Mouse (Mus musculus) hindbrain, postnatal 0 days (tissue): ENCODE results near the gene Slc7a1. TPM values are rescaled to one million over a fixed set of nuclear protein-coding genes. Genes with fewer than 3 reads are reported as not detected.

Experiments
- ATAC-seq: fragments of 200-750 bp; cut with Nextera tagmentation; 2 replicates; pipeline ENCODE4 v1.8.0; 2017; ENCODE audit warnings: mild to moderate bottlenecking, moderate TSS enrichment, moderate library complexity
- DNase-seq: peaks from one replicate; pipeline ENCODE4 v3.0.0-alpha.2; 2015; ENCODE audit warnings: low spot score
- H3K27ac ChIP-seq: fragments of 300-500 bp; sonication (generic); 2 replicates; pipeline ENCODE4 v1.5.1; 2014; ENCODE audit warnings: mild to moderate bottlenecking
- H3K27me3 ChIP-seq: fragments of 300-500 bp; sonication (generic); 2 replicates; pipeline ENCODE4 v1.6.1; 2014; ENCODE audit warnings: low read length, mixed read lengths; ENCODE audit not compliant: insufficient read depth
- H3K36me3 ChIP-seq: fragments of 300-500 bp; sonication (generic); 2 replicates; pipeline ENCODE4 v1.6.1; 2014; ENCODE audit warnings: low read length, mixed read lengths; ENCODE audit not compliant: insufficient read depth
- H3K4me1 ChIP-seq: fragments of 300-500 bp; sonication (generic); 2 replicates; pipeline ENCODE4 v1.6.1; 2014; ENCODE audit warnings: antibody characterized with exemption, low read length, mixed read lengths; ENCODE audit not compliant: insufficient read depth
- H3K4me2 ChIP-seq: fragments of 300-500 bp; sonication (generic); 2 replicates; pipeline ENCODE4 v1.6.1; 2014; ENCODE audit warnings: low read depth, mild to moderate bottlenecking, low read length, moderate library complexity, mixed read lengths
- H3K4me3 ChIP-seq: fragments of 300-500 bp; sonication (generic); 2 replicates; pipeline ENCODE4 v1.5.1; 2014; ENCODE audit warnings: low read length
- H3K9ac ChIP-seq: fragments of 300-500 bp; sonication (generic); replicated peaks from 2 replicates; pipeline ENCODE4 v1.6.1; 2014; ENCODE audit warnings: mild to moderate bottlenecking, low read length, moderate library complexity, mixed read lengths
- H3K9me3 ChIP-seq: fragments of 300-500 bp; sonication (generic); 2 replicates; pipeline ENCODE4 v1.6.1; 2016; ENCODE audit warnings: low read length, mixed read lengths
- CTCF ChIP-seq: IDR thresholded peaks from 2 replicates; pipeline ENCODE4 v1.5.1; 2016; ENCODE audit warnings: antibody characterized with exemption, control low read depth, low read depth
- WGBS: fragments of 180-500 bp; shearing (Covaris S2); extraction: QIAGEN DNeasy Blood & Tissue Kit; methylation state at CpG from one replicate; pipeline ENCODE4 v1.1.7; 2014; 5-methylcytosine and 5-hydroxymethylcytosine counted together
- polyA plus RNA-seq: library from polyadenylated mRNA; unstranded; fragments of >200 nt; fragmentation: Nextera tagmentation; extraction: Ambion mirVana; gene quantifications from 2 replicates; pipeline ENCODE4 v1.2.1, GENCODE M21; 2015
- total RNA-seq: library from RNA; depleted of rRNA; stranded (reverse); fragments of >200 nt; gene quantifications from 2 replicates; pipeline ENCODE4 v1.2.3, GENCODE M21; 2014; rRNA removed

Gene Slc7a1
- 58.5 and 71.1 TPM in 2 replicates for total RNA-seq
- polyA plus RNA-seq = 35.3 and 42.3 TPM in 2 replicates

DNA sequence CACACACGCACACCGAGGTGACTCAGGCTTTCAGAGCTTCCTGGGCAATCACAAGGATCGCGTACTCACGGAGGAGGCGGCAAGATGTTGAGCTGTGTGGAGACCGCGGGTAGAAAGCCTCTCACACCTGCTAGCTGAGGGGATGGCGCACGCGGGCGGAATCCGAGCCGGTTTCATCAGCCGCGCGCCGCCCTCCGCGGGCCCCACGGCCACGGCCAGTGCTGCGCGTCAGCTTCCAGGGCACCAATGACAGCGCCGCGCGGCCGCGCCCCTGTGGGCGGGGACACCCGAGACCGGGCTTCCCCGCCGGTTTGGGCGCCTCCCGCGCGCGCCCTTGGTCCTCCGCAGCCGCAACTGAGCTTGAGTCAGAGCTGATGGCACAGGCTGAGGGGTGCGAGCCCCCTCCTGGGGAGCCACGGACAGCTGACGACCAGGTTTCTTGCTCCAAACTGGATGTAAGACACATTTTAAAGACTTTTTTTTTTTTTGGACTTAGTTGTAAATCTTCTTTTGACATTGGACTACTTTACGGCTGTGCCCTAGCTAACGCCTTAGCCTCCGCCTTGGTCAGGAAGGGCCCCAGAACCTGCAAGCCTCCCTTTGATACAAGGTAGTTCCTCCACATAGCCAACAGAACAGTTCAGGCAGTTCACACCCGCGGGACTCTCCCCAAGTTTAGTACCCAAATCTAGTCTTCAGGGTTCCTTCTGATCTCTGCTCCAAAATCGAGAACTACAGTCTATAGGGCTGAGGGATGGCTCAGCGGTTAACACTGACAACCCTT is at the start of gene Slc7a1:
Gene Slc7a1 (minus strand): TSS at position 245 of the 784 bp plus-strand sequence.
- H3K9me3 ChIP-seq = no peaks in the 10 kb centered on the region
- 2% methylated on average over 52 of the region's 52 CpGs for WGBS
- peak within 1 kb of the TSS; percentile 63 for H3K4me3 ChIP-seq
- no peak for TF ChIP-seq CTCF
- no peaks in the 10 kb centered on the region for H3K36me3 ChIP-seq
- 0 out of 2 replicates have a peak, but pooled peaks cover 3% of the 10 kb centered on the region for H3K4me1 ChIP-seq
- ATAC-seq = peak; percentile 94
- H3K27me3 ChIP-seq = no peaks in the 10 kb centered on the region
- DNase-seq = peak; percentile 92
- peak within 1 kb of the TSS; percentile 87 for H3K9ac ChIP-seq
- H3K27ac ChIP-seq = peak within 1 kb of the TSS; percentile 86
- H3K4me2 ChIP-seq = peak within 1 kb of the TSS; percentile 87

DNA sequence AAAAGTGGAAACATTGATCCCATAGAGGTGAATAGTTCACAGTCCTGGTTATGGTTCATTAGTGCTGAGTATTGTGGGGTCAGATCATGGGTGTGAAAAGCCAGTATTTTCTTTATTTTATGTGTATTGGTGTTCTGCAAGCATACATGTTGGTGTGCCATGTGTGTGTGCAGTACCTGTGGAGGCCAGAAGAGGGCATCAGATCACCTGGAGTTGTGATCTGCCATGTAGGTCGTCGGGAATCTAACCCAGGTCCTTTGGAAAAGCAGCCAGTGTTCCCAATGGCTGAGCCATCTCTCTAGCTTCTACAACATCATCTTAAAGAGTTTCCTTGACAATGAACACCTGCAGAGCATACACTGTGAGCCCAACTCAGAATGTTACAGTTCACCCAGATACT is 45.3 kb upstream of the Slc7a1 start:
- DNase-seq (no peak), ATAC-seq (no peak)
- no peak overlapping the region for H3K9ac ChIP-seq
- H3K27me3 ChIP-seq = no peaks in the 10 kb centered on the region
- peak; percentile 29; the same call in 1 of the 2 replicates for TF ChIP-seq CTCF
- 86% methylated on average over 2 of the region's 2 CpGs for WGBS
- no peaks in the 10 kb centered on the region for H3K4me1 ChIP-seq
- no peak overlapping the region for H3K4me3 ChIP-seq
- H3K36me3 ChIP-seq = no peaks in the 10 kb centered on the region
- no peak overlapping the region for H3K27ac ChIP-seq
- no peaks in the 10 kb centered on the region for H3K9me3 ChIP-seq
- no peak overlapping the region for H3K4me2 ChIP-seq

DNA sequence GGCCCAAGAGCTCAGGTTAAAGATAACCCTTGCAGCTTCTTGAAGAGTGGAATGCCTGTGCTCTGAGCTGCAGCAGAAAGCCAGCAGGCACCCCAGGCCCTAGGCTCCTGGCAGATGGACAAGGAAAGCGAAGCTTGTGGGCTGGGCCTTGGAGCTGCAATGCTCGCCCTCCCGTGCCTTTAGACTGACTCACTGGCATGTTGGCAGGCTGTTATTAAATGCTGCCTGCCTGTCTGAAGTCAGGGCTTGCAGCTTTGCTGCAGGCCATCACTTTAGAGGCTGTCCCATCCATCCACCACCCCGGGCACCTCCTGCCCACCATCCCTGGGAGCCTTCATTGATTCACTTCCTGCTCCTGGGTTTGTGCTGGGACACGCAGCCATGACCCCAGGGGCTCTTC is 44.0 kb upstream of the Slc7a1 start:
- no peaks in the 10 kb centered on the region for H3K9me3 ChIP-seq
- H3K27me3 ChIP-seq = no peaks in the 10 kb centered on the region
- WGBS = 42% methylated on average over 5 of the region's 5 CpGs
- no peaks in the 10 kb centered on the region for H3K36me3 ChIP-seq
- no peaks in the 10 kb centered on the region for H3K4me1 ChIP-seq
- no peak for TF ChIP-seq CTCF
- no peak overlapping the region for H3K4me3 ChIP-seq
- H3K9ac ChIP-seq = no peak overlapping the region
- peak; percentile 72 for DNase-seq
- H3K4me2 ChIP-seq = no peak overlapping the region
- 0 out of 2 replicates have a peak, but pooled peaks have one; percentile 49 for ATAC-seq
- no peak overlapping the region for H3K27ac ChIP-seq

DNA sequence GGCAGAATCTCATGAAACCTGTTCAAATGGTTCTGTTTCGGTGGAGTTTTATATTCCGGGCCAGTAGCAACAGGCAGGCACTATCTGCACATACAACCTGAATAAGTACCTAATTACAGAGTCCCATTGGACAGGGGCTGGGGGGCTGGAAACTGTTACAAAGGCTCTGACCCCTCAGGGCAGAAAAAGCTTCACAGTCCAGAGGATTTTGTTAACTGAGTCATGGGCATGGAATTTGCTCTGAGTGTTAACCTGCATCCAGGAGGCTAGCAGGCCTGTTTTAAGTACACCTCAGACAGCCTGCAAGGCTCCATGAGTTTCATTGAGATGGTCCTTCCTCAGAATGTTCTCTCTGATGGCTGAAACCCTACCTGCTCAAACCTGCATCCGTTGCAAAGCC is 36.0 kb upstream of the Slc7a1 start:
- DNase-seq (no peak), ATAC-seq (no peak)
- no peak overlapping the region for H3K4me3 ChIP-seq
- no peak for TF ChIP-seq CTCF
- H3K36me3 ChIP-seq = no peaks in the 10 kb centered on the region
- H3K9me3 ChIP-seq = no peaks in the 10 kb centered on the region
- no peak overlapping the region for H3K9ac ChIP-seq
- WGBS = 92% methylated on average over 3 of the region's 3 CpGs
- H3K27me3 ChIP-seq = no peaks in the 10 kb centered on the region
- no peaks in the 10 kb centered on the region for H3K4me1 ChIP-seq
- no peak overlapping the region for H3K4me2 ChIP-seq
- no peak overlapping the region for H3K27ac ChIP-seq

DNA sequence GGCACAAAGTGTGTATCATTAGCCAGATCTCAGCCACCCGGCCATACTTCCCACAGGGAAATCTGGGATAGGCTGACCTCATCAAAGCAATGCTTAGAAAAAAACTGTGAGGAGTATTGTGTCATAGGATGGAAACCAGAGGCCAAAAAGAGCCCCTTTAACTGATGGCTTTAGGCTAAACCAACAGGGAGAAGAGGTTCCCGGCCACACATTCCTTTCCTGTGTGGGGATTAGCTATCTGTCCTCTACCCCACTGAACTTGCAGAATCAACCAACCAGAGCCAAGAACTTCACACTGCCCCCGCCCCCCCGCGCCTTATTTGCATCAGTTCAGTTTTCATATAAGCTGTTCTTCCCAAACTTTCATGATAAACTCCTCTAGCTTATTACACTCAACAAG is 32.4 kb upstream of the Slc7a1 start:
- Histone ChIP-seq H3K4me3 (no peak overlapping the region), H3K9ac (no peak overlapping the region), H3K4me1 (no peaks in the 10 kb centered on the region), H3K27ac (no peak overlapping the region), H3K9me3 (no peaks in the 10 kb centered on the region), H3K36me3 (no peaks in the 10 kb centered on the region), H3K4me2 (no peak overlapping the region), H3K27me3 (no peaks in the 10 kb centered on the region)
- 84% methylated on average over 5 of the region's 5 CpGs for WGBS
- DNase-seq (no peak), ATAC-seq (no peak)
- TF ChIP-seq CTCF = no peak

DNA sequence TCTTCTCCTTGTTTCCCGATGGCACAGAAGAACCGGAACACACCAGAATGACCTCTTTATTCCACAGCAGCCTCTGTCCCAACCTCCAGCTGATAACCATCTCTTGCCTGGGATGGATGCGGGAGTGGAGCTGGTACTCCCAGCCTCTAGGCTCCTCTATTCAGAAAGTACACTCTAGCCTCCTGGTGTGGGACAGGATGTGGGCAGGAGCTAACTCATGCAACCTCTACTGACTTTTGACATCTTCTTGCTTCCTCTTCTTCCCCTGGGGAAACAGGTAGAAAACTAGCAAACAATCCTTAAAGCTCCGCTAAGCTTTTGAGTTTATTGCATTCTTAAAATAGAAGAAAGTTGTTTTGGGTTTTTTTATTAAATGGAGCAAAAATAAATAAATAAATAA is 29.1 kb upstream of the Slc7a1 start:
- no peak overlapping the region for H3K9ac ChIP-seq
- TF ChIP-seq CTCF = no peak

DNA sequence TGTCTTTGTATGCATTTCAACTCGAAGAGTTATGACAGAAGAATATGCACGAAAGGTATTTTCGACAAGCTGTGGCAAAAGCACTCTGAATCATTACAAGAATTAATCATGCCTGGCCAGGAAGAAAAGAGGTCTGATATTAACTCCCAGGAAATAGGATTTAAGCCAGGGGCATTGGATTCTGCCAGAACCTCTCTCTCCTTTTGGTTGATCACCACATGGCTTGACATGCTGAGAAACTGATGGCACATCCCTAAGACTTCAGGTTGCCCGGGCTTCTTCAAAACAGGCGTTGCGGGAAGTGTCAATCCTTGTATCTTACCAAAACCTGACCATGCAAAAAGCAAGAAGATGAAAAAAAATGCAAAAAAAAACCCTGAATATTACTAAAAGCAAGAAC is 25.4 kb upstream of the Slc7a1 start:
- ATAC-seq = no peak
- no peak for TF ChIP-seq CTCF
- no peak overlapping the region for H3K4me3 ChIP-seq

More for the DNA sequence above, 29.1 kb upstream of the Slc7a1 start:
- Histone ChIP-seq H3K4me2 (no peak overlapping the region), H3K36me3 (no peaks in the 10 kb centered on the region), H3K27ac (no peak overlapping the region), H3K9me3 (no peaks in the 10 kb centered on the region), H3K27me3 (no peaks in the 10 kb centered on the region), H3K4me3 (no peak overlapping the region), H3K4me1 (no peaks in the 10 kb centered on the region)
- 80% methylated on average over 4 of the region's 4 CpGs for WGBS
- ATAC-seq (no peak), DNase-seq (no peak)

More for the DNA sequence above, 25.4 kb upstream of the Slc7a1 start:
- H3K36me3 ChIP-seq = no peaks in the 10 kb centered on the region
- WGBS = 72% methylated on average over 6 of the region's 6 CpGs
- H3K9ac ChIP-seq = no peak overlapping the region
- H3K27ac ChIP-seq = no peak overlapping the region
- no peaks in the 10 kb centered on the region for H3K4me1 ChIP-seq
- no peak overlapping the region for H3K4me2 ChIP-seq
- H3K9me3 ChIP-seq = no peaks in the 10 kb centered on the region
- H3K27me3 ChIP-seq = no peaks in the 10 kb centered on the region
- DNase-seq = peak; percentile 18
